Mouse (Mus musculus): ENCODE measurements at regions not wholly inside any gene's neighbourhood (a gene's known extent, or its start where the extent isn't known, plus 50 kb on each side); places are given as distances from the start of the nearest gene placed in this dataset.

- Histone ChIP-seq H3K4me3 (ENCODE audit: low read depth, low read length) (no peak overlapping the region), H3K9me3 (ENCODE audit: control insufficient read depth, low read length) (no peaks in the 10 kb centered on the region), H3K27me3 (ENCODE audit: control insufficient read depth, insufficient read depth, low read length) (no peaks in the 10 kb centered on the region), H3K27ac (replicated peaks; ENCODE audit: low read depth, low read length) (no peak overlapping the region), H3K4me1 (ENCODE audit: control insufficient read depth, insufficient read depth, low read length) (no peaks in the 10 kb centered on the region), H3K9ac (ENCODE audit: low read length) (no peak overlapping the region), H3K4me2 (ENCODE audit: low read depth, severe bottlenecking) (no peak overlapping the region), H3K36me3 (ENCODE audit: control insufficient read depth, insufficient read depth, low read length) (no peaks in the 10 kb centered on the region)
- WGBS: 81% methylated on average over 4 of the region's 4 CpGs
- no peak for ATAC-seq (ENCODE audit: insufficient number of reproducible peaks, low FRiP score, low TSS enrichment, low read depth)
- DNase-seq (ENCODE audit: low spot score): no peak
Measured at GRCm38 (mm10) chr1:137474858-137475257, 514.6 kb upstream of the Nr5a2 start.

GRCm38 (mm10) chr1:137473800-137474685 is 513.8 kb upstream of the Nr5a2 start:
- ATAC-seq (ENCODE audit: insufficient number of reproducible peaks, low FRiP score, low TSS enrichment, low read depth): no peak
- no peaks in the 10 kb centered on the region for H3K36me3 ChIP-seq (ENCODE audit: control insufficient read depth, insufficient read depth, low read length)
- no peak overlapping the region for H3K27ac ChIP-seq (replicated peaks; ENCODE audit: low read depth, low read length)
- 88% methylated on average over 4 of the region's 4 CpGs for whole genome bisulfite sequencing
- no peaks in the 10 kb centered on the region for H3K4me1 ChIP-seq (ENCODE audit: control insufficient read depth, insufficient read depth, low read length)
- no peaks in the 10 kb centered on the region for H3K9me3 ChIP-seq (ENCODE audit: control insufficient read depth, low read length)
- H3K9ac ChIP-seq (ENCODE audit: low read length): no peak overlapping the region
- no peak overlapping the region for H3K4me3 ChIP-seq (ENCODE audit: low read depth, low read length)
- no peak for DNase-seq (ENCODE audit: low spot score)
- no peaks in the 10 kb centered on the region for H3K27me3 ChIP-seq (ENCODE audit: control insufficient read depth, insufficient read depth, low read length)
- H3K4me2 ChIP-seq (ENCODE audit: low read depth, severe bottlenecking): no peak overlapping the region

GRCm38 (mm10) chr1:137464971-137465370 is 504.7 kb upstream of the Nr5a2 start:
- Histone ChIP-seq H3K36me3 (ENCODE audit: control insufficient read depth, insufficient read depth, low read length) (no peaks in the 10 kb centered on the region), H3K4me3 (ENCODE audit: low read depth, low read length) (no peak overlapping the region), H3K9me3 (ENCODE audit: control insufficient read depth, low read length) (no peaks in the 10 kb centered on the region), H3K4me2 (ENCODE audit: low read depth, severe bottlenecking) (no peak overlapping the region), H3K27me3 (ENCODE audit: control insufficient read depth, insufficient read depth, low read length) (no peaks in the 10 kb centered on the region), H3K9ac (ENCODE audit: low read length) (no peak overlapping the region), H3K27ac (replicated peaks; ENCODE audit: low read depth, low read length) (no peak overlapping the region), H3K4me1 (ENCODE audit: control insufficient read depth, insufficient read depth, low read length) (no peaks in the 10 kb centered on the region)
- WGBS: 91% methylated on average over 5 of the region's 5 CpGs
- DNase-seq (ENCODE audit: low spot score) (no peak), ATAC-seq (ENCODE audit: insufficient number of reproducible peaks, low FRiP score, low TSS enrichment, low read depth) (no peak)

- H3K9me3 ChIP-seq (ENCODE audit: control insufficient read depth, low read length): no peaks in the 10 kb centered on the region
- no peaks in the 10 kb centered on the region for H3K4me1 ChIP-seq (ENCODE audit: control insufficient read depth, insufficient read depth, low read length)
- H3K4me2 ChIP-seq (ENCODE audit: low read depth, severe bottlenecking): no peak overlapping the region
- 32% methylated on average over 1 of the region's 1 CpGs for WGBS
- no peaks in the 10 kb centered on the region for H3K36me3 ChIP-seq (ENCODE audit: control insufficient read depth, insufficient read depth, low read length)
- H3K27ac ChIP-seq (replicated peaks; ENCODE audit: low read depth, low read length): no peak overlapping the region
- no peak overlapping the region for H3K9ac ChIP-seq (ENCODE audit: low read length)
- no peak overlapping the region for H3K4me3 ChIP-seq (ENCODE audit: low read depth, low read length)
- H3K27me3 ChIP-seq (ENCODE audit: control insufficient read depth, insufficient read depth, low read length): no peaks in the 10 kb centered on the region
- no peak for ATAC-seq (ENCODE audit: insufficient number of reproducible peaks, low FRiP score, low TSS enrichment, low read depth)
- DNase-seq (ENCODE audit: low spot score): no peak
Measured at GRCm38 (mm10) chr1:137461189-137461588, 500.9 kb upstream of the Nr5a2 start.

- no peak for DNase-seq (ENCODE audit: low spot score)
- WGBS: 83% methylated on average over 7 of the region's 7 CpGs
- no peak for ATAC-seq (ENCODE audit: insufficient number of reproducible peaks, low FRiP score, low TSS enrichment, low read depth)
Measured at GRCm38 (mm10) chr1:137453446-137454208, 493.4 kb upstream of the Nr5a2 start.

GRCm38 (mm10) chr1:137452749-137453148 is 492.5 kb upstream of the Nr5a2 start:
- no peaks in the 10 kb centered on the region for H3K36me3 ChIP-seq (ENCODE audit: control insufficient read depth, insufficient read depth, low read length)
- H3K27ac ChIP-seq (replicated peaks; ENCODE audit: low read depth, low read length): no peak overlapping the region
- ATAC-seq (ENCODE audit: insufficient number of reproducible peaks, low FRiP score, low TSS enrichment, low read depth) (no peak), DNase-seq (ENCODE audit: low spot score) (no peak)
- no peaks in the 10 kb centered on the region for H3K4me1 ChIP-seq (ENCODE audit: control insufficient read depth, insufficient read depth, low read length)
- no peak overlapping the region for H3K4me2 ChIP-seq (ENCODE audit: low read depth, severe bottlenecking)
- 94% methylated on average over 1 of the region's 1 CpGs for WGBS
- H3K4me3 ChIP-seq (ENCODE audit: low read depth, low read length): no peak overlapping the region
- H3K9ac ChIP-seq (ENCODE audit: low read length): no peak overlapping the region
- H3K27me3 ChIP-seq (ENCODE audit: control insufficient read depth, insufficient read depth, low read length): no peaks in the 10 kb centered on the region
- H3K9me3 ChIP-seq (ENCODE audit: control insufficient read depth, low read length): no peaks in the 10 kb centered on the region

More at GRCm38 (mm10) chr1:137453446-137454208, 493.4 kb upstream of the Nr5a2 start:
- no peaks in the 10 kb centered on the region for H3K9me3 ChIP-seq (ENCODE audit: control insufficient read depth, low read length)
- no peak overlapping the region for H3K9ac ChIP-seq (ENCODE audit: low read length)
- no peaks in the 10 kb centered on the region for H3K36me3 ChIP-seq (ENCODE audit: control insufficient read depth, insufficient read depth, low read length)
- no peak overlapping the region for H3K4me2 ChIP-seq (ENCODE audit: low read depth, severe bottlenecking)
- no peaks in the 10 kb centered on the region for H3K27me3 ChIP-seq (ENCODE audit: control insufficient read depth, insufficient read depth, low read length)
- no peaks in the 10 kb centered on the region for H3K4me1 ChIP-seq (ENCODE audit: control insufficient read depth, insufficient read depth, low read length)
- no peak overlapping the region for H3K4me3 ChIP-seq (ENCODE audit: low read depth, low read length)
- H3K27ac ChIP-seq (replicated peaks; ENCODE audit: low read depth, low read length): no peak overlapping the region

- Histone ChIP-seq H3K36me3 (ENCODE audit: control insufficient read depth, insufficient read depth, low read length) (no peaks in the 10 kb centered on the region), H3K4me2 (ENCODE audit: low read depth, severe bottlenecking) (no peak overlapping the region), H3K9ac (ENCODE audit: low read length) (no peak overlapping the region), H3K27ac (replicated peaks; ENCODE audit: low read depth, low read length) (no peak overlapping the region), H3K27me3 (ENCODE audit: control insufficient read depth, insufficient read depth, low read length) (no peaks in the 10 kb centered on the region), H3K4me3 (ENCODE audit: low read depth, low read length) (no peak overlapping the region), H3K9me3 (ENCODE audit: control insufficient read depth, low read length) (no peaks in the 10 kb centered on the region), H3K4me1 (ENCODE audit: control insufficient read depth, insufficient read depth, low read length) (no peaks in the 10 kb centered on the region)
- ATAC-seq (ENCODE audit: insufficient number of reproducible peaks, low FRiP score, low TSS enrichment, low read depth) (no peak), DNase-seq (ENCODE audit: low spot score) (no peak)
- 67% methylated on average over 3 of the region's 3 CpGs for WGBS
Measured at GRCm38 (mm10) chr1:137446497-137446896, 486.2 kb upstream of the Nr5a2 start.

GRCm38 (mm10) chr1:137428110-137428509 is 467.9 kb upstream of the Nr5a2 start:
- WGBS: 92% methylated on average over 1 of the region's 1 CpGs
- H3K27ac ChIP-seq (replicated peaks; ENCODE audit: low read depth, low read length): no peak overlapping the region
- no peak for DNase-seq (ENCODE audit: low spot score)
- ATAC-seq (ENCODE audit: insufficient number of reproducible peaks, low FRiP score, low TSS enrichment, low read depth): no peak
- no peak overlapping the region for H3K4me2 ChIP-seq (ENCODE audit: low read depth, severe bottlenecking)
- no peaks in the 10 kb centered on the region for H3K27me3 ChIP-seq (ENCODE audit: control insufficient read depth, insufficient read depth, low read length)
- H3K4me1 ChIP-seq (ENCODE audit: control insufficient read depth, insufficient read depth, low read length): no peaks in the 10 kb centered on the region
- no peaks in the 10 kb centered on the region for H3K9me3 ChIP-seq (ENCODE audit: control insufficient read depth, low read length)
- no peaks in the 10 kb centered on the region for H3K36me3 ChIP-seq (ENCODE audit: control insufficient read depth, insufficient read depth, low read length)
- H3K9ac ChIP-seq (ENCODE audit: low read length): no peak overlapping the region
- H3K4me3 ChIP-seq (ENCODE audit: low read depth, low read length): no peak overlapping the region
